Mouse (Mus musculus) testis, postnatal 14 days (tissue): ENCODE results near the gene Kdm4d.
"Not testable (repeated sequence)": the region's sequence is repeated elsewhere in the genome, so short reads cannot be mapped to it uniquely, and the experiment has no call there.

Experiments
- DNase-seq: peaks from one replicate; pipeline ENCODE4 v3.0.0; 2021; ENCODE audit warnings: low spot score

Kdm4d gene

GRCm38 (mm10) chr9:14500023-14500915 lies at the start of gene Kdm4d, which contains the start of gene Cwc15:
Kdm4d (minus strand) TSS chr9:14500482.
Cwc15 (plus strand) TSS chr9:14500617.
- peak; percentile 96 for DNase-seq

GRCm38 (mm10) chr9:14548366-14548761 lies 48.1 kb upstream of the Kdm4d start:
- no peak for DNase-seq

GRCm38 (mm10) chr9:14547584-14548365 lies 47.5 kb upstream of the Kdm4d start:
- peak; percentile 54 for DNase-seq

- no peak for DNase-seq
These were observed 43.9 kb upstream of the Kdm4d start for GRCm38 (mm10) chr9:14544034-14544757.

- DNase-seq, result no peak
These were observed 34.7 kb upstream of the Kdm4d start for GRCm38 (mm10) chr9:14534833-14535456.

DNA sequence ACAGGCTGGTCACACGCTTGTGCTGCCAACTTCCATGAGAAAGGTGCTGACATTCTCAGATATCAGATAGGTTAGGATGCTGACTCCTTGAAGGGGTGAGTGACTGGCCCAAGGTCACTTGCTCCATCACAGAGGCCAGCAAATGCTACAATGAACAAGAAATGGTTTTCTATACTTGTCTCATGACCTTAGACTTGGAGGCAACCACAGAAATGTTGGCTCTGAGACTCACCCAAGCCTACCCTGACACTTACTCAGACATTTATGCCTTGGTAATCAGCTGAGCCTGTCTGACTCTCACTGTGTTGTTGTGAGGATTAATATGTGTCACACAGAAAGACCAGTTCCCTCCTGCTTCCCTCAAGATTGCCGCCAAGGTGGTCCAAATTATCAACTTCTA lies 33.4 kb upstream of the Kdm4d start:
- no peak for DNase-seq

DNA sequence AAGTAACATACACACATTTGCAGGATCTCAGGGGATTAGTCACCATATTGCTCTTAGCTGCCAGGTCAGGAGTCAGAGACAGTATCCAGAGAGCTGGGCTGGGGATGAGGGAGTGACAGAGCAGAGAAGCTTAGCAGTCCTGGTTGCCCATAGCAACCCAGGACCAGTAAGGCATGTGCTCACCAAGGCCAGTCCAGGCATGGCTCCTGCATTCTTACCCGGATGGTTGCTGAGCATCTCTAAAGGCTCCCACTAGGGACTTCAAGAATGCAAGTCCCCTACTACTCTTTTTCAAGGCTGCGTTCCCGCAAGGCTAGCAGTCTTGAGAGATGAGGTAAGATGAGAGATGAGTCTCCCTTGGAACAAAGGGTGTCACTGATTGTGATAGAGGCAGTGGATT lies 32.0 kb upstream of the Kdm4d start:
- no peak for DNase-seq

DNA sequence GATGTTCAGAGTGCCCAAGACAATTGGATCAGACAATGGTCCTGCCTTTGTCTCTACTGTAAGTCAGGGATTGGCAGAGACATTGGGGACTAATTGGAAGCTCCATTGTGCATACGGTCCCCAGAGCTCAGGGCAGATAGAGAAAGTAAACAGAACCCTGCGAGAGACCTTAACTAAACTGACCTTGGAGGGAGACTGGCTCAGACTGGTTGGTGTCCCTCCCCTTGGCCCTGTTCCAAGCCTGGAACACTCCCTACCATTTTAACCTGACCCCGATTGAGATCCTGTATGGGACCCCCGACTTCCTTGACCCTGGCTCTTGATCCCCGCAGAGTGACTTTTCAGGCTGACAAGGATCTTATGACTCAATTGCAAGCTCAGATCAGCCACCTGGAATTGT lies 29.7 kb upstream of the Kdm4d start:
- DNase-seq, result no peak

GRCm38 (mm10) chr9:14523408-14524043 lies 23.2 kb upstream of the Kdm4d start:
- DNase-seq, result peak; percentile 63

GRCm38 (mm10) chr9:14521695-14522094 lies 21.4 kb upstream of the Kdm4d start:
- no peak for DNase-seq

GRCm38 (mm10) chr9:14520971-14521670 lies 20.8 kb upstream of the Kdm4d start:
- DNase-seq, result no peak

DNA sequence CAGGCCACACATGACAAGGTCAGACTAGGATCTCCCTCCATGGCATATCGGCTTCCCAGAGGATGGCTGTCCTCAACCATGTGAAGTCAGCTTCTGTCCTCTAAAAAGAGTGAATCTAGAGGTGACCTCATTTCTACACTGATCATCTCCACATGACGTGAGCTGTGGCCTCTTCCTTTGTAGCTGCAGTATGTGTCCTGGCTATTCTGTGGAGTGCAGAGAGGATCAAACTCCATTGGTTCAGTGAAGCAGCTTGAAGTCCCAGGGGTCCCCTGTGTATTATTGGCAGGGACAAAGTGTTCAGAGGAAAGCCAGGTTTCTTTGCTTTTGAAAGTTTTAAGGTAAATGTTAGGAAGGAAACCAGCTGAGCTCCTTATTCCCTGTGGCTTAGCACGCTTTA lies 17.8 kb upstream of the Kdm4d start:
- DNase-seq, result no peak

DNA sequence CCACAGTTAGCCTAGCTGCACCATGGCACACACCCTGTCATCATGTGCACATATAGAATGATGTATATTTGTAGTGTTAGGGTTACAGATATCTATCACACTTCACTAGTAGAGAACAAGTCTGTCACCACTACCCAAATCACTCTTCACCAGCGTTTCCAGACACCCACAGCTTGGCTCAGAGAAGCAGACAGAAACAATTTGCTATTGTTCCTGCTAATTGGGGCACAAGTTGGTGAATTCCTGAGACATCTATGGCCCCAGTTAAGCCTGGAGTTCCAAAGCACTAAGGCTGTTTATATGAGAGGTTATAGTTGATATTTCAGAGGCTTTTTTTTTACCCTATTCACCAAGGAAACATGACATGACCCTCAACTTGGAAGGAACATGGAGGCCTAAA lies 17.0 kb upstream of the Kdm4d start:
- no peak for DNase-seq

- DNase-seq, result no peak
These were observed 12.6 kb upstream of the Kdm4d start for GRCm38 (mm10) chr9:14512633-14513445.

- no peak for DNase-seq
These were observed 688 bp upstream of the Kdm4d start for GRCm38 (mm10) chr9:14500916-14501424.

DNA sequence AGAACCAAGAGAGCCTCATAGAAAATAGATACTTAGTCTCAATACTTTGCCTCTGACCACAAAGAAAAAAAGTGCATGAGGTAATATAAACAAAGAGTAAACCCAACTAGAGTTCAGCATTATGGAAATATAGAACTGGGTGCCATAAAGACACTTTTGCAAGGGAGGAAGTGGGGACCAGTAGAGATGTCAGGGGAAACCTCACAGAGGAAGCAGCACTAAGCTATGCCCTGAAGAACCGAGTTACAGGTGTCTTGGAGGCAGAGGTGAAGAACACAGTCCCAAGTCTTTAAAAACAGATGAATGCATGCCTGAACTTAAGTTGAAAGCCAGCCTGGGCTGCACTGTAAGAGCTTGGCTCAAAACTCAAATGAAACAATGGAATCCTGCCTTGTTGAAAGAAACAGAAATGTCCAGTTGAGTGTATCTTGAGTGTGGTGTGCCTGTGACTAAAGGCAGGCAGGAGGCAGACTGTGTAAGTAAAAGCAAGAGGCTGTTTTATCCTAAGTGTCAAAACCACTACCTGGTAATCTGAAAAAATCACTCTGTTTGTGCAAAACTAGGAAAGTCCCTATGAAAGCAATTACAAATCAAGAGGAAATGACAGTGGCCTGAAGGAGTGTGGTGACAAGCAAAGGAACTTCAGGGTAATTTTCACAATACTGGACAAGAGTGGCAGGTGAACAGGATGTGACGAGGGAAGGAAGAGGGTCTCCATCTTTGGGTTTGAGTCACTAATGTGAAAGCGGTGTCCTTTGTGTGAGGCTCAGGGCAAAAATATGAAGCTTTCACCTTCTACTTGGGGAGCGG lies 1.2 kb downstream of the Kdm4d start:
- no peak for DNase-seq

DNA sequence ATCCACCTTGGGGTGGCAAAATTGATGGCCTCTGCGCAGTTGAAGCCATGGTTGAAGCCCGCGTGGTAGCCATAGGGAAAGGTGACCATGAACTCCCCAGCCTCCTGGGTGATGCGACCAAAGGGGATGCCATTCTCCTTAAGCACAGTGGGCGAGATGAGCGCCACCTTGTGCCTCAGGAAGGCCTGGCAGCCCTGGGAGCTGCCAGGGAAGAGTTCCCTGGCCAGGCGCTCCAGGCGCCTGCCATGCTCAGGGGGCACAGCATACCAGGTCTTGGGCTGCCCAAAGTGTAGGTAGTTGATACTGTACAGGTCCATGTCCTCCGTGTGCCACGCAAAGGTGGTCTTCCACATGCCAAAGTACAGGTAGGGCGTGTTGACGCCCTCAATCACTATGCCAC lies 36.6 kb downstream of the Kdm4d start:
- DNase-seq, result not testable (repeated sequence)

DNA sequence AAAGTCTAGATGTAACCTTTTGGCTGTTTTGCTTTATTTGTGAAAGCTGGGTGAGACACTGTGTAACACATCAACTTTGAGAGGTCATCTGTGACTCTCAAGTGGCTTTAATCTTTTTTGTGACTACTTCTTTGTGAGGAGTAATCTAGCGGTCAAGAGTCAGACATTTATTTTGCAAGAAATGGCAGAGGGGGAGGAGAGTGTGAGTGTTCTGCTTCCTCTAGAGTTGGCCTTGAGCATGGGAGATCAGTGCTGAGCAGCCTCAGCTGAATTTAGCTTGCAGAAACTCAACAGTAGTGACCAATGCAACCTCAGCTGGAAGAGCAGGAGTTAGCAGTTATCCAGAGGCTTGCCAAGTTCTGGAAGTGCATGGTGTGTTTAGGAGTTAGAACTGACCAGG lies 37.7 kb downstream of the Kdm4d start:
- not testable (repeated sequence) for DNase-seq

GRCm38 (mm10) chr9:14456320-14456719 lies 44.0 kb downstream of the Kdm4d start:
- no peak for DNase-seq
